Mouse (Mus musculus) megakaryocyte, embryonic 14.5 days (primary cell): ENCODE measurements around the gene Dzip1.

Source experiments
- FLI1 ChIP-seq: IDR thresholded peaks from 2 replicates; pipeline ENCODE4 v1.6.1; 2012; ENCODE audit warnings: low read length, inconsistent platforms, mixed read lengths
- GATA1 ChIP-seq: IDR thresholded peaks from 3 replicates; pipeline ENCODE4 v1.6.1; 2012; ENCODE audit warnings: mixed read lengths, low read length, inconsistent platforms, borderline replicate concordance

GRCm38 (mm10) chr14:118874126-118874525 lies 51.1 kb downstream of the Dzip1 start:
- TF ChIP-seq GATA1 (no peak), FLI1 (no peak)
